In the genomic region with DNA sequence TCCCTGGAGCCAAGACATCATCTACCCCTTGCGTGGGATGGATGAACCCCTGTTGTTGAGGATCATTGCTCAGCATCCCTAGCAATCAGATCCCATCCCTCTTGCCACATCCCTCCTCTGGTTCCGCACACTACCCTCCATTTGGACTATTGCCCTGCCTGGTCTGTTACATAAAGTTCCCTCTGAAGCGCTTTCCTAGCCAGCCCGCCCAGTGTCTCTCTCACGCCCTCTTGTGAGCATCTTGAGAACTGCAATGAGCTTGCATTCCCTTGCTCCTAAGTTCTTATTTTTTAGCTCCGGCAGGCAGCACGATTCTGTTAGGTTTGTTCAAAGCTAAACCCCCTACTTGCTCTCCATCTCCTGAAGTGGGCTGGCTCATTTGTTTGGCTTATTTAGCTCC, we compare ENCODE assay signal across 10 mouse cellular contexts. TPM values are rescaled to one million over a fixed set of nuclear protein-coding genes. Genes with fewer than 3 reads are reported as not detected.
DNase-seq lines count a peak whose midpoint lies in the region; ATAC-seq lines count a peak whose summit lies in the region.
"Had no signal": no experiment of that assay in that cellular context is flagged by ENCODE, and none has a peak within 500 bp of the region (broad histone marks: within the 10 kb centered on the region; RNA-seq: fewer than 3 reads in every experiment).

No protein-coding gene starts in this region.

- H3K4me1 ChIP-seq in limb, embryonic 11.5 days (ENCODE audit: control insufficient read depth, insufficient read depth, low read length), result no peaks in the 10 kb centered on the region
- H3K4me1 ChIP-seq: neural tube, embryonic 13.5 days had no signal

- no peak overlapping the region for H3K4me3 ChIP-seq in limb, embryonic 11.5 days (ENCODE audit: low read depth, low read length)
- H3K4me3 ChIP-seq: neural tube, embryonic 13.5 days had no signal

- no peaks in the 10 kb centered on the region for H3K36me3 ChIP-seq in limb, embryonic 11.5 days (ENCODE audit: control insufficient read depth, insufficient read depth, low read length)
- H3K36me3 ChIP-seq: neural tube, embryonic 13.5 days had no signal

- 33% methylated on average over 7 of the region's 7 CpGs for WGBS in limb, embryonic 11.5 days

- H3K27ac ChIP-seq in limb, embryonic 11.5 days (replicated peaks; ENCODE audit: low read depth, low read length), result no peak overlapping the region
- H3K27ac ChIP-seq: neural tube, embryonic 13.5 days had no signal

- peak; percentile 41 to 83 for DNase-seq in adrenal gland, adult (ENCODE audit: inconsistent age in 2 of 2, low spot score in 1 of 2)
- DNase-seq in adrenal gland, postnatal 4 days (ENCODE audit: low spot score in 2 of 2), result no peak
- peak; percentile 23 for DNase-seq in NIH3T3 (ENCODE audit: low read depth)
- DNase-seq in cerebellum, postnatal 25 days, result peak; percentile 58 to 76
- DNase-seq in kidney, adult 9 months, result peak; percentile 94
- DNase-seq in limb, embryonic 11.5 days (ENCODE audit: low spot score), result peak; percentile 64
- DNase-seq in right cerebral cortex, adult 18-20 months, result peak; percentile 42
- DNase-seq in natural killer cell, adult 2 months (ENCODE audit: low spot score in 2 of 2), result no peak

- no peak overlapping the region for H3K9ac ChIP-seq in limb, embryonic 11.5 days (ENCODE audit: low read length)
- H3K9ac ChIP-seq: neural tube, embryonic 13.5 days had no signal

- no peaks in the 10 kb centered on the region for H3K9me3 ChIP-seq in limb, embryonic 11.5 days (ENCODE audit: control insufficient read depth, low read length)
- H3K9me3 ChIP-seq: neural tube, embryonic 13.5 days had no signal

- no peak overlapping the region for H3K4me2 ChIP-seq in limb, embryonic 11.5 days (ENCODE audit: low read depth, severe bottlenecking)
- H3K4me2 ChIP-seq: neural tube, embryonic 13.5 days had no signal

- H3K27me3 ChIP-seq in limb, embryonic 11.5 days (ENCODE audit: control insufficient read depth, insufficient read depth, low read length), result no peaks in the 10 kb centered on the region
- H3K27me3 ChIP-seq: neural tube, embryonic 13.5 days had no signal

- no peak for ATAC-seq in limb, embryonic 11.5 days (ENCODE audit: insufficient number of reproducible peaks, low FRiP score, low TSS enrichment, low read depth)

RNA-seq across cellular contexts. Expression of gene Acsm5, which starts 6.2 kb away (rescaled TPM):
- 1 to 10 TPM; 3.8 to 5.0 TPM for total RNA-seq in adrenal gland, postnatal 4 days (2021)
- not detected in 2 replicates for polyA plus RNA-seq in limb, embryonic 11.5 days (2014; fragmentation: Nextera tagmentation; extraction: Ambion mirVana)
- polyA plus RNA-seq: neural tube, embryonic 13.5 days had no signal

RNA-seq across cellular contexts. Expression of gene Pdilt, which starts 10.2 kb away (rescaled TPM):
- under 1 TPM in 1 of 2 experiments, not detected in 1; 0.22 TPM for total RNA-seq in adrenal gland, postnatal 4 days (2021)
- polyA plus RNA-seq in limb, embryonic 11.5 days (2014; fragmentation: Nextera tagmentation; extraction: Ambion mirVana), result not detected in 2 replicates
- total RNA-seq: heart, adult 18-20 months had no signal

RNA-seq across cellular contexts. Expression of gene Umod, which starts 34.0 kb away (rescaled TPM):
- total RNA-seq in adrenal gland, postnatal 4 days (2021), result 10 to 100 TPM in 1 of 2 experiments, under 1 TPM in 1; 0.51 to 16.2 TPM
- not detected in 2 replicates for polyA plus RNA-seq in limb, embryonic 11.5 days (2014; fragmentation: Nextera tagmentation; extraction: Ambion mirVana)
- total RNA-seq: heart, adult 18-20 months had no signal
- polyA plus RNA-seq: neural tube, embryonic 13.5 days had no signal

RNA-seq across cellular contexts. Expression of gene Acsm2, which starts 41.1 kb away (rescaled TPM):
- 10 to 100 TPM in 1 of 2 experiments, under 1 TPM in 1; 0.87 to 15.2 TPM for total RNA-seq in adrenal gland, postnatal 4 days (2021)
- not detected in 2 replicates for polyA plus RNA-seq in limb, embryonic 11.5 days (2014; fragmentation: Nextera tagmentation; extraction: Ambion mirVana)
- total RNA-seq: heart, adult 18-20 months had no signal
- polyA plus RNA-seq: neural tube, embryonic 13.5 days had no signal

RNA-seq across cellular contexts. Expression of gene Gp2, which starts 54.0 kb away (rescaled TPM):
- total RNA-seq in adrenal gland, postnatal 4 days (2021), result 10 to 100 TPM in 1 of 2 experiments, not detected in 1; 31.7 TPM
- not detected in 2 replicates for polyA plus RNA-seq in limb, embryonic 11.5 days (2014; fragmentation: Nextera tagmentation; extraction: Ambion mirVana)
- polyA plus RNA-seq: neural tube, embryonic 13.5 days had no signal

Comparison
In these comparisons a context has a peak if more than half of its experiments do, and no peak if none do; other contexts are left out.
1. DNase-seq: peak in adrenal gland, adult (2 of 2), NIH3T3 (single experiment), cerebellum, postnatal 25 days (2 of 2), kidney, adult 9 months (single experiment), limb, embryonic 11.5 days (single experiment) and right cerebral cortex, adult 18-20 months (single experiment); none in adrenal gland, postnatal 4 days (0 of 2) and natural killer cell, adult 2 months (0 of 2).